21 mouse cellular contexts compared by ENCODE assay signal in genomic region chr4:99511993-99512392, GRCm38 (mm10).
DNase-seq lines count a peak whose midpoint lies in the region; ATAC-seq and TF ChIP-seq lines count a peak whose summit lies in the region.
"Had no signal": no experiment of that assay in that cellular context is flagged by ENCODE, and none has a peak within 500 bp of the region (broad histone marks: within the 10 kb centered on the region; RNA-seq: fewer than 3 reads in every experiment).

No protein-coding gene starts in this region.

- no peak overlapping the region for H3K4me3 ChIP-seq in hindbrain, embryonic 11.5 days (ENCODE audit: low read depth, low read length)
- no peak overlapping the region for H3K4me3 ChIP-seq in hindbrain, embryonic 16.5 days (ENCODE audit: low read length)
- H3K4me3 ChIP-seq in neural tube, embryonic 12.5 days = no peak overlapping the region
- no peak overlapping the region for H3K4me3 ChIP-seq in neural tube, embryonic 15.5 days (replicated peaks)
- H3K4me3 ChIP-seq in layer of hippocampus, adult 2 months = no peak overlapping the region
- H3K4me3 ChIP-seq in forebrain, postnatal 0 days (ENCODE audit: low read depth, low read length) = no peak overlapping the region
- H3K4me3 ChIP-seq: forebrain, embryonic 15.5 days; heart, adult 2 months; heart, embryonic 12.5 days; hindbrain, embryonic 10.5 days; intestine, embryonic 15.5 days had no signal

- no peak overlapping the region for H3K4me2 ChIP-seq in hindbrain, embryonic 11.5 days (replicated peaks; ENCODE audit: low read depth, low read length)
- H3K4me2 ChIP-seq in hindbrain, embryonic 16.5 days (ENCODE audit: low read length) = no peak overlapping the region
- no peak overlapping the region for H3K4me2 ChIP-seq in neural tube, embryonic 12.5 days (replicated peaks)
- no peak overlapping the region for H3K4me2 ChIP-seq in neural tube, embryonic 15.5 days
- H3K4me2 ChIP-seq in forebrain, postnatal 0 days (ENCODE audit: low read depth) = no peak overlapping the region
- H3K4me2 ChIP-seq: forebrain, embryonic 15.5 days; heart, embryonic 12.5 days; intestine, embryonic 15.5 days had no signal

- H3K27ac ChIP-seq in hindbrain, embryonic 11.5 days (ENCODE audit: low read depth, low read length) = no peak overlapping the region
- H3K27ac ChIP-seq in hindbrain, embryonic 16.5 days (ENCODE audit: low read depth, low read length) = no peak overlapping the region
- H3K27ac ChIP-seq in neural tube, embryonic 12.5 days = no peak overlapping the region
- no peak overlapping the region for H3K27ac ChIP-seq in neural tube, embryonic 15.5 days (replicated peaks)
- no peak overlapping the region for H3K27ac ChIP-seq in layer of hippocampus, adult 2 months
- no peak overlapping the region for H3K27ac ChIP-seq in forebrain, postnatal 0 days (ENCODE audit: low read depth, low read length)
- H3K27ac ChIP-seq: forebrain, embryonic 15.5 days; heart, adult 2 months; hindbrain, embryonic 10.5 days; intestine, embryonic 15.5 days had no signal

- no peaks in the 10 kb centered on the region for H3K36me3 ChIP-seq in hindbrain, embryonic 11.5 days (ENCODE audit: control insufficient read depth, insufficient read depth, low read length)
- H3K36me3 ChIP-seq in hindbrain, embryonic 16.5 days (ENCODE audit: control insufficient read depth, insufficient read depth, low read length) = no peaks in the 10 kb centered on the region
- no peaks in the 10 kb centered on the region for H3K36me3 ChIP-seq in neural tube, embryonic 12.5 days
- no peaks in the 10 kb centered on the region for H3K36me3 ChIP-seq in neural tube, embryonic 15.5 days
- no peaks in the 10 kb centered on the region for H3K36me3 ChIP-seq in forebrain, postnatal 0 days (ENCODE audit: insufficient read depth)
- H3K36me3 ChIP-seq: forebrain, embryonic 15.5 days; G1E; heart, embryonic 12.5 days; hindbrain, embryonic 10.5 days; intestine, embryonic 15.5 days had no signal

- no peaks in the 10 kb centered on the region for H3K4me1 ChIP-seq in hindbrain, embryonic 11.5 days (replicated peaks; ENCODE audit: control insufficient read depth, insufficient read depth, low read length)
- no peaks in the 10 kb centered on the region for H3K4me1 ChIP-seq in hindbrain, embryonic 16.5 days (ENCODE audit: control insufficient read depth, insufficient read depth, low read depth, low read length)
- peaks cover 8% of the 10 kb centered on the region for H3K4me1 ChIP-seq in neural tube, embryonic 12.5 days
- H3K4me1 ChIP-seq in neural tube, embryonic 15.5 days = no peaks in the 10 kb centered on the region
- no peaks in the 10 kb centered on the region for H3K4me1 ChIP-seq in forebrain, postnatal 0 days (ENCODE audit: insufficient read depth)
- H3K4me1 ChIP-seq: forebrain, embryonic 15.5 days; heart, embryonic 12.5 days; intestine, embryonic 15.5 days had no signal

- 48% methylated on average over 6 of the region's 6 CpGs for WGBS in hindbrain, embryonic 11.5 days
- 33% methylated on average over 6 of the region's 6 CpGs for WGBS in hindbrain, embryonic 16.5 days
- 39% methylated on average over 6 of the region's 6 CpGs for WGBS in neural tube, embryonic 12.5 days
- WGBS in neural tube, embryonic 15.5 days = 26% methylated on average over 6 of the region's 6 CpGs
- 50% methylated on average over 6 of the region's 6 CpGs for WGBS in forebrain, postnatal 0 days

- DNase-seq in hindbrain, embryonic 11.5 days (ENCODE audit: low spot score) = peak; percentile 15
- DNase-seq in embryo, embryonic 10.5 days (ENCODE audit: low spot score) = peak; percentile 33
- DNase-seq in layer of hippocampus, adult 2 months (ENCODE audit: low spot score in 2 of 2) = no peak
- no peak for DNase-seq in forebrain, postnatal 0 days
- DNase-seq: adrenal gland, adult 8-10 months; adrenal gland, postnatal 36 days; B cell, adult 2 months; cerebellum, adult 11-12 months; cerebellum, postnatal 10 days; gastrocnemius, postnatal 10 days; heart, adult 2 months; kidney, adult 18-20 months had no signal

- ATAC-seq in hindbrain, embryonic 11.5 days (ENCODE audit: low FRiP score) = peak; percentile 64
- no peak for ATAC-seq in hindbrain, embryonic 16.5 days
- peak; percentile 53; the same call in 1 of the 2 replicates for ATAC-seq in neural tube, embryonic 12.5 days (ENCODE audit: low FRiP score, low read depth)
- no peak for ATAC-seq in neural tube, embryonic 15.5 days (ENCODE audit: low FRiP score)
- no peak for ATAC-seq in forebrain, postnatal 0 days
- ATAC-seq: CD4-positive, CD25-positive, alpha-beta regulatory T cell, adult 4 months; forebrain, embryonic 15.5 days; intestine, embryonic 15.5 days had no signal

- TF ChIP-seq CTCF in layer of hippocampus, adult 2 months (conservative IDR thresholded peaks at IDR 0.05) = no peak
- TF ChIP-seq CTCF in forebrain, postnatal 0 days (IDR thresholded peaks at IDR 0.05; ENCODE audit: low read depth) = no peak

- H3K9ac ChIP-seq in hindbrain, embryonic 11.5 days (ENCODE audit: low read depth, low read length) = no peak overlapping the region
- no peak overlapping the region for H3K9ac ChIP-seq in hindbrain, embryonic 16.5 days (ENCODE audit: low read depth, low read length)
- no peak overlapping the region for H3K9ac ChIP-seq in neural tube, embryonic 12.5 days
- no peak overlapping the region for H3K9ac ChIP-seq in neural tube, embryonic 15.5 days (replicated peaks)
- H3K9ac ChIP-seq in forebrain, postnatal 0 days = no peak overlapping the region
- H3K9ac ChIP-seq: forebrain, embryonic 15.5 days; heart, embryonic 12.5 days; intestine, embryonic 15.5 days had no signal

- H3K9me3 ChIP-seq in hindbrain, embryonic 11.5 days (ENCODE audit: control insufficient read depth, low read length) = no peaks in the 10 kb centered on the region
- H3K9me3 ChIP-seq in hindbrain, embryonic 16.5 days (ENCODE audit: control insufficient read depth, low read length) = 0 out of 2 replicates have a peak, but pooled peaks cover 2% of the 10 kb centered on the region
- no peaks in the 10 kb centered on the region for H3K9me3 ChIP-seq in neural tube, embryonic 12.5 days
- H3K9me3 ChIP-seq in neural tube, embryonic 15.5 days (replicated peaks) = no peaks in the 10 kb centered on the region
- no peaks in the 10 kb centered on the region for H3K9me3 ChIP-seq in forebrain, postnatal 0 days (ENCODE audit: low read length)
- H3K9me3 ChIP-seq: forebrain, embryonic 15.5 days; intestine, embryonic 15.5 days had no signal

- peaks cover 6% of the 10 kb centered on the region; the same call in 1 of the 2 replicates for H3K27me3 ChIP-seq in hindbrain, embryonic 11.5 days (ENCODE audit: control insufficient read depth, insufficient read depth, low read length)
- H3K27me3 ChIP-seq in hindbrain, embryonic 16.5 days (replicated peaks; ENCODE audit: control insufficient read depth, insufficient read depth, low read length) = peaks cover 2% of the 10 kb centered on the region
- H3K27me3 ChIP-seq in neural tube, embryonic 12.5 days (replicated peaks) = no peaks in the 10 kb centered on the region
- no peaks in the 10 kb centered on the region for H3K27me3 ChIP-seq in neural tube, embryonic 15.5 days (replicated peaks)
- no peaks in the 10 kb centered on the region for H3K27me3 ChIP-seq in forebrain, postnatal 0 days (ENCODE audit: insufficient read depth, low read length)
- H3K27me3 ChIP-seq: forebrain, embryonic 15.5 days; heart, embryonic 12.5 days; intestine, embryonic 15.5 days had no signal

Comparison
In these comparisons a context has a peak if more than half of its experiments do, and no peak if none do; other contexts are left out.
1. ATAC-seq: peak in hindbrain, embryonic 11.5 days (single experiment) and neural tube, embryonic 12.5 days (single experiment); none in hindbrain, embryonic 16.5 days (single experiment), neural tube, embryonic 15.5 days (single experiment) and forebrain, postnatal 0 days (single experiment).
2. DNase-seq: peak in hindbrain, embryonic 11.5 days (single experiment) and embryo, embryonic 10.5 days (single experiment); none in layer of hippocampus, adult 2 months (0 of 2) and forebrain, postnatal 0 days (single experiment).